Mouse (Mus musculus): Measurements from ENCODE around the gene Macc1.

GRCm38 (mm10) chr12:119440720-119441119 lies 126.7 kb downstream of the Macc1 start:
- TF ChIP-seq CTCF (IDR thresholded peaks at IDR 0.05; ENCODE audit: low read depth) (no peak), EP300 (IDR thresholded peaks at IDR 0.05; ENCODE audit: low read depth) (no peak)
